Mouse (Mus musculus): ENCODE results near the gene Kpna4. TPM values are rescaled to one million over a fixed set of nuclear protein-coding genes. Genes with fewer than 3 reads are reported as not detected.
"Not testable (repeated sequence)": the region's sequence is repeated elsewhere in the genome, so short reads cannot be mapped to it uniquely, and the experiment has no call there.

Gene Kpna4
- polyA plus RNA-seq, 1 experiment from 2014 or later: 46.0 TPM

- H3K36me3 ChIP-seq (ENCODE audit: control insufficient read depth, insufficient read depth, low read length): peaks cover 4% of the 10 kb centered on the region
- ATAC-seq (ENCODE audit: insufficient read depth, low FRiP score, low TSS enrichment): peak; percentile 98
- H3K27me3 ChIP-seq (ENCODE audit: control insufficient read depth, insufficient read depth, low read length): no peaks in the 10 kb centered on the region
- peak within 1 kb of the TSS; percentile 84 for H3K4me2 ChIP-seq (ENCODE audit: low read depth)
- peak within 1 kb of the TSS; percentile 92 for H3K27ac ChIP-seq (ENCODE audit: low read depth, low read length)
- H3K9me3 ChIP-seq (ENCODE audit: control insufficient read depth, low read length): no peaks in the 10 kb centered on the region
- H3K9ac ChIP-seq (ENCODE audit: low read length): peak within 1 kb of the TSS; percentile 98
- peaks cover 2% of the 10 kb centered on the region; the same call in 1 of the 2 replicates for H3K4me1 ChIP-seq (ENCODE audit: control insufficient read depth, insufficient read depth, low read length)
- peak within 1 kb of the TSS; percentile 89 for H3K4me3 ChIP-seq (ENCODE audit: low read depth, low read length)
- WGBS: under 1% methylated on average over 49 of the region's 80 CpGs
- peak; percentile 99 for DNase-seq (ENCODE audit: low spot score)
Measured at GRCm38 (mm10) chr3:69044645-69045399, 82.1 kb downstream of the Kpna4 start, which contains the start of gene Trim59. TSS of gene Trim59 (minus strand) at chr3:69044755.

GRCm38 (mm10) chr3:69044167-69044591 lies 82.7 kb downstream of the Kpna4 start:
- peaks cover 2% of the 10 kb centered on the region; the same call in 1 of the 2 replicates for H3K4me1 ChIP-seq (ENCODE audit: control insufficient read depth, insufficient read depth, low read length)
- H3K9ac ChIP-seq (ENCODE audit: low read length): peak overlapping the region; percentile 98
- DNase-seq (ENCODE audit: low spot score) (no peak), ATAC-seq (ENCODE audit: insufficient read depth, low FRiP score, low TSS enrichment) (peak; percentile 46)
- peak overlapping the region; percentile 50 for H3K4me2 ChIP-seq (ENCODE audit: low read depth)
- no peaks in the 10 kb centered on the region for H3K9me3 ChIP-seq (ENCODE audit: control insufficient read depth, low read length)
- peak overlapping the region; percentile 92 for H3K27ac ChIP-seq (ENCODE audit: low read depth, low read length)
- H3K36me3 ChIP-seq (ENCODE audit: control insufficient read depth, insufficient read depth, low read length): peaks cover 4% of the 10 kb centered on the region
- H3K4me3 ChIP-seq (ENCODE audit: low read depth, low read length): peak overlapping the region; percentile 89
- H3K27me3 ChIP-seq (ENCODE audit: control insufficient read depth, insufficient read depth, low read length): no peaks in the 10 kb centered on the region
- WGBS: under 1% methylated on average over 40 of the region's 42 CpGs

GRCm38 (mm10) chr3:69041298-69041697 lies 85.6 kb downstream of the Kpna4 start:
- Histone ChIP-seq H3K36me3 (ENCODE audit: control insufficient read depth, insufficient read depth, low read length) (peaks cover 6% of the 10 kb centered on the region), H3K4me3 (ENCODE audit: low read depth, low read length) (no peak overlapping the region), H3K4me2 (ENCODE audit: low read depth) (peak overlapping the region; percentile 26)

DNA sequence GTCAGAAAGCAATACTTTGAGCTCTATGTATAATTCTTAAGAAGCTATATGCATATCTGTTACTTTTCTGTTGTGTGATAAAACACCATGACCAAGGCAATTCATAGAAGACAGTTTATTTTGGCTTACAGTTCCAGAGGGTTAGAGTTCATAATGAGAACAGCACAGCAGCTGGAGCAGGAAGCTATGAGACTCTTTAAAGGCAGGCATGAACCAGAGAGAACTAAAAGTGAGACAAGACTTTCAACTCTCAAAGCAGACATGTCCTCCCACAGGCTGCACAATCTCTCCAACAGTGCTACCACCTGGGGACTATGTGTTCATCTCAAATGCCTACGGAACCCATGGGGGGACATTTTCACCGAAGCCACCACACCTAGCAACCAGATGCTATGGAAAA lies 86.8 kb downstream of the Kpna4 start:
- Histone ChIP-seq H3K4me1 (ENCODE audit: control insufficient read depth, insufficient read depth, low read length) (peaks cover 2% of the 10 kb centered on the region; the same call in 1 of the 2 replicates), H3K4me3 (ENCODE audit: low read depth, low read length) (no peak overlapping the region), H3K9me3 (ENCODE audit: control insufficient read depth, low read length) (no peaks in the 10 kb centered on the region), H3K9ac (ENCODE audit: low read length) (no peak overlapping the region), H3K27ac (ENCODE audit: low read depth, low read length) (no peak overlapping the region), H3K4me2 (ENCODE audit: low read depth) (no peak overlapping the region), H3K36me3 (ENCODE audit: control insufficient read depth, insufficient read depth, low read length) (peaks cover 6% of the 10 kb centered on the region), H3K27me3 (ENCODE audit: control insufficient read depth, insufficient read depth, low read length) (no peaks in the 10 kb centered on the region)
- DNase-seq (ENCODE audit: low spot score) (no peak), ATAC-seq (ENCODE audit: insufficient read depth, low FRiP score, low TSS enrichment) (no peak)
- WGBS: 81% methylated on average over 2 of the region's 2 CpGs

More at GRCm38 (mm10) chr3:69041298-69041697, 85.6 kb downstream of the Kpna4 start:
- no peak overlapping the region for H3K27ac ChIP-seq (ENCODE audit: low read depth, low read length)
- whole genome bisulfite sequencing: 87% methylated on average over 5 of the region's 5 CpGs
- H3K9ac ChIP-seq (ENCODE audit: low read length): no peak overlapping the region
- H3K27me3 ChIP-seq (ENCODE audit: control insufficient read depth, insufficient read depth, low read length): no peaks in the 10 kb centered on the region
- ATAC-seq (ENCODE audit: insufficient read depth, low FRiP score, low TSS enrichment) (no peak), DNase-seq (ENCODE audit: low spot score) (no peak)
- H3K9me3 ChIP-seq (ENCODE audit: control insufficient read depth, low read length): no peaks in the 10 kb centered on the region
- H3K4me1 ChIP-seq (ENCODE audit: control insufficient read depth, insufficient read depth, low read length): peaks cover 2% of the 10 kb centered on the region; the same call in 1 of the 2 replicates

DNA sequence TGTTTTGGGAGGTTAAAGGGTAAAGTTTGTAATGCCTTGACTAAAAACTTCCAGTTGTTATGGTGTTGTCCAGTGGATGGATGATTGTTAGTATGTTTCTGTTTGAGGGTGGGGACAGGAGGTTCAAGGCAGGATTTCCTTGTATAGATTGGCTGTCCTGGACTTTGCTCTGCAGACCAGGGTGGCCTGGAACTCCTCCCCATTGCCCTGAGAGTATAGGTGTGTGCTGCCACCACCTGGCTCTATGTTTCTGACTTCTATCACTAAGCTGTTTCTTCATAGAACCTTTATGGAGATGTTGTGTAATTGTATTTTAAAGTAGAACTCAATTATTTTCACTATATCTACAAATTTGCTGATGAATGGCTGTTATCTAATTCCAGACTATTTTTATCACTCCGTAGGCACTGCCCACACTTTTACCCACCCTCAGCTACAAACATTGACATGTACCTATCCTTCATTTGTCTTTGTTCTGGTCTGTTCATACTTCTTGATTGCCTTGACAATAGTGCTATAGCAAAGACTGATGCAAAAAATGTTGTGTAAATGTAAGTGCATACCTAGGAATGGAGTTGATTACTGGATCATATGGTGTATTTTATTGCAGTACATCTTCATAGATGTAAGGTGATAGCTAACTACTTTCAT lies 100.7 kb downstream of the Kpna4 start:
- Histone ChIP-seq H3K36me3 (ENCODE audit: control insufficient read depth, insufficient read depth, low read length) (peaks cover 16% of the 10 kb centered on the region), H3K27me3 (ENCODE audit: control insufficient read depth, insufficient read depth, low read length) (no peaks in the 10 kb centered on the region), H3K9ac (ENCODE audit: low read length) (no peak overlapping the region), H3K4me1 (ENCODE audit: control insufficient read depth, insufficient read depth, low read length) (no peaks in the 10 kb centered on the region), H3K9me3 (ENCODE audit: control insufficient read depth, low read length) (no peaks in the 10 kb centered on the region), H3K4me2 (ENCODE audit: low read depth) (no peak overlapping the region), H3K4me3 (ENCODE audit: low read depth, low read length) (no peak overlapping the region), H3K27ac (ENCODE audit: low read depth, low read length) (no peak overlapping the region)
- DNase-seq (ENCODE audit: low spot score) (no peak), ATAC-seq (ENCODE audit: insufficient read depth, low FRiP score, low TSS enrichment) (no peak)
- 94% methylated on average over 1 of the region's 1 CpGs for WGBS

GRCm38 (mm10) chr3:69020764-69021163 lies 106.1 kb downstream of the Kpna4 start:
- DNase-seq (ENCODE audit: low spot score): no peak
- no peaks in the 10 kb centered on the region for H3K27me3 ChIP-seq (ENCODE audit: control insufficient read depth, insufficient read depth, low read length)
- no peaks in the 10 kb centered on the region for H3K9me3 ChIP-seq (ENCODE audit: control insufficient read depth, low read length)
- H3K36me3 ChIP-seq (ENCODE audit: control insufficient read depth, insufficient read depth, low read length): peaks cover 11% of the 10 kb centered on the region
- no peak overlapping the region for H3K27ac ChIP-seq (ENCODE audit: low read depth, low read length)
- H3K4me3 ChIP-seq (ENCODE audit: low read depth, low read length): no peak overlapping the region
- no peak for ATAC-seq (ENCODE audit: insufficient read depth, low FRiP score, low TSS enrichment)
- H3K9ac ChIP-seq (ENCODE audit: low read length): no peak overlapping the region
- H3K4me2 ChIP-seq (ENCODE audit: low read depth): no peak overlapping the region
- no peaks in the 10 kb centered on the region for H3K4me1 ChIP-seq (ENCODE audit: control insufficient read depth, insufficient read depth, low read length)

GRCm38 (mm10) chr3:69020285-69020684 lies 106.6 kb downstream of the Kpna4 start:
- DNase-seq (ENCODE audit: low spot score) (no peak), ATAC-seq (ENCODE audit: insufficient read depth, low FRiP score, low TSS enrichment) (no peak)
- H3K4me2 ChIP-seq (ENCODE audit: low read depth): no peak overlapping the region
- no peaks in the 10 kb centered on the region for H3K27me3 ChIP-seq (ENCODE audit: control insufficient read depth, insufficient read depth, low read length)
- peaks cover 11% of the 10 kb centered on the region for H3K36me3 ChIP-seq (ENCODE audit: control insufficient read depth, insufficient read depth, low read length)
- H3K9me3 ChIP-seq (ENCODE audit: control insufficient read depth, low read length): no peaks in the 10 kb centered on the region
- no peak overlapping the region for H3K27ac ChIP-seq (ENCODE audit: low read depth, low read length)
- WGBS: 94% methylated on average over 2 of the region's 2 CpGs
- no peaks in the 10 kb centered on the region for H3K4me1 ChIP-seq (ENCODE audit: control insufficient read depth, insufficient read depth, low read length)
- no peak overlapping the region for H3K4me3 ChIP-seq (ENCODE audit: low read depth, low read length)
- no peak overlapping the region for H3K9ac ChIP-seq (ENCODE audit: low read length)

- DNase-seq (ENCODE audit: low spot score); H3K36me3 ChIP-seq (ENCODE audit: control insufficient read depth, insufficient read depth, low read length); ATAC-seq (ENCODE audit: insufficient read depth, low FRiP score, low TSS enrichment); H3K4me3 ChIP-seq (ENCODE audit: low read depth, low read length); H3K27ac ChIP-seq (ENCODE audit: low read depth, low read length); H3K9ac ChIP-seq (ENCODE audit: low read length); H3K4me2 ChIP-seq (ENCODE audit: low read depth); H3K4me1 ChIP-seq (ENCODE audit: control insufficient read depth, insufficient read depth, low read length); H3K9me3 ChIP-seq (ENCODE audit: control insufficient read depth, low read length); H3K27me3 ChIP-seq (ENCODE audit: control insufficient read depth, insufficient read depth, low read length): not testable (repeated sequence)
- WGBS: 95% methylated on average over 2 of the region's 2 CpGs
Measured at GRCm38 (mm10) chr3:69018635-69019034, 108.3 kb downstream of the Kpna4 start.

Data from neural tube, embryonic 11.5 days (tissue).